Mouse (Mus musculus): ENCODE measurements around the gene Il12rb1.

The Il12rb1 gene

DNA sequence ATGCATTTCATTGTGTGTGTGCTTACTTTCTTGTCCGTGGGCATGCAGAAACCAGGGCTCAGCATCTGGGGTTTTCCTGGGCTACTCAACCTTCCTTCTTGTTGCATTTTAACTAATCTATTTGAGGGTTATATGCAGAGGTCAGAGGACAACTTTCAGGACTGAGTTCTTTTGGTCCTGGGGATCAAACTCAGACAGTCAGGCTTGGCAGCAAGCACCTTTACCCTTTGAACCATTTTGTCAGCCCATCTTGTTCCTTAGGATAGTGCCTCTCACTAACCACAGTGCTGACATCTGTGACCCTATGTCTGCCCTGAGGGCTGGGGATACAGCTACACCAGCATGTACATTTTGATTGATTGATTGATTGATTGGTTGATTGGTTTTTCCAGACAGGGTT is 19.5 kb downstream of the Il12rb1 start:
- DNase-seq (ENCODE audit: low read depth, low spot score): no peak

- no peak for DNase-seq (ENCODE audit: low read depth, low spot score)
Measured at GRCm38 (mm10) chr8:70831517-70831916, 23.3 kb downstream of the Il12rb1 start.

DNA sequence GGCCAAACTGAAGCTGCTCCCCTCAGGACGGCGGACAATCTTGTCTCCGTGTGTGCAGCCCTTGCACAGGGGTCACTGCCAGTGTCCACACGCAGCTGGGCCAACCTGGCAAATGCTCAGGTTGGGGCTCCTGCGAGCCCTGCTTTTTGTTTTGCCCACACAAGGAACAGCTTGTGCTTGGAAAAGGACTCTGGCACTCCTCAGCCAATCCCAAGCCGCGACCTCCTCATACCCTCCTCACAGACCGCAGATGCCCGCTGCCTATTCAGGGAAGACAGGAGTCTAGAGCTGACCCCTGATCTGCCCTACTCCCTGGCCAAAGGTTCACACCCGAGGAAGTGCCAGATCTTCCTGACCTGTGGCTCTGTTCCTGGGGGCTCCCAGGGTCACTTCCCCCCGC is 24.1 kb downstream of the Il12rb1 start:
- no peak for DNase-seq (ENCODE audit: low read depth, low spot score)

DNA sequence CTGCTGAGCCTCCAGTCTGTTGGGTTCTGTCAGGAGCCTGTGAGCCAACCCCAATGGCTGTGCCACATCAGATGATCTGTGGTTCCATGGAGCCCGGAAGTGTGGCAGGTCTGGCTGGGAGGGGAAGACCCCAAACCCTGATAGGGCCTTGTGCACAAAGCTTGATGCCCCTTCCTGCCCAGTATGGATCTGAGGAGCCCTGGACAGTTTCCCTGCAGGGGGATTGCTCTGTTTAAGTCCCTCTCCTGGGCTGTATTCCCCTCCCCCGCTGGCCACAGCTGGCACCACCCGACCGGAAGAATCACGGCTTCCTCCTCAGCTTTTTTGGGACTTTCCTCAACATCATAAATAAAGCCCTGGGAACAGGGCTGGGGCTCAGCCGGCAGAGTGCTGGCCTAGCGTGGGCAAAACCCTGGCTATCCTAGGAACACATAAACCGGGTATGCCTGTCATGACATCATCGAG is 24.8 kb downstream of the Il12rb1 start:
- no peak for DNase-seq (ENCODE audit: low read depth, low spot score)

- no peak for DNase-seq (ENCODE audit: low read depth, low spot score)
Measured at GRCm38 (mm10) chr8:70833520-70833919, 25.3 kb downstream of the Il12rb1 start.

GRCm38 (mm10) chr8:70834071-70834470 is 25.8 kb downstream of the Il12rb1 start:
- DNase-seq (ENCODE audit: low read depth, low spot score): no peak

- DNase-seq (ENCODE audit: low read depth, low spot score): no peak
Measured at GRCm38 (mm10) chr8:70836666-70837065, 28.4 kb downstream of the Il12rb1 start.

- DNase-seq (ENCODE audit: low read depth, low spot score): no peak
Measured at GRCm38 (mm10) chr8:70838654-70839407, 30.6 kb downstream of the Il12rb1 start.

DNA sequence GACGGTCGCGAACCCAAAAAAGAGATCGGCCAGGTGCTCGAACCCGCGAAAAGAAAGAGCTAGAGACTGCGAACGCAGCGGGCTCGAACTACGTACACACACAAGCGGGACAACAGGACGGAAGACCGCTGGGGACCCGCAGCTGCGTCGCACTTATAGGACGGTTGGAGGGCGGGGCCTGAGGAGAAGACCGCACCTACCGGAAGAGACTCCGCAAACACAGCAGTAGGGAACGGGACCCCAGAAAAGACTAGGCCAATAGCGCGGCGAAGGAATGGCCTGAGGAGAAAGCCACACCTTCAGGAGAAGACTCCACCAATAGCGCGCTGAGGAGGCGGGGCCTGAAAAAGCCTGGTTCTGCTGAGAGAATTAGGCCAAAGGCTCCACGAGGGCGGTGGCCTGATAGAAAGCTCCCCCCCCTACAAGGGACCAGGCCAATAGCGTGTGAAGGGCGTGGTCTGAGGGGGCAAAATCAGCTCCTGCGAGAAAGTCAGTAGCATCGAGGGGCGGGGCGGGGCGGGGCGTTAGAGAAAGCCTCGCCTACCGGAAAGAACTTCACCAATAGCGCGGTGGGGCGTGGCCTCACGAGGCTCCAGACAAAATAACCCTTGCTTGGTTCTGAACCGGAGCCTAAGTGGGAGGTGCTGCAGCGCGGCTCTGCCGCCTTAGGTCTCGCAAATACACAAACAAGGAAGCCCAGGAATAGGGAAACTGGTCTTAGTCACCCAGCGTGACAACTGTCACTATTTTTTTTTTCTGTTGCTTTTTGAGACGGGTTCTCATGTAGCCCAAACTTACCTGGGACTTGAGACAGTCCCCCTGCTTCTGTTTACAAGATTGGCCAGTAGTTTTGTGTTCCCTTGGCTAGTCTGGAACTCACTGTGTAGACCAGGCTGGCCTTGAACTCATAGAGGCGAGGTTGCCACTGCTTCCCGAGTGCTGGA is 31.4 kb downstream of the Il12rb1 start, which contains the start of gene Arrdc2:
Gene Arrdc2, minus strand, starts transcription at position 313 of the 944 bp plus-strand sequence.
- peak; percentile 100 for DNase-seq (ENCODE audit: low read depth, low spot score)

- no peak for DNase-seq (ENCODE audit: low read depth, low spot score)
Measured at GRCm38 (mm10) chr8:70840590-70840989, 32.3 kb downstream of the Il12rb1 start.

DNA sequence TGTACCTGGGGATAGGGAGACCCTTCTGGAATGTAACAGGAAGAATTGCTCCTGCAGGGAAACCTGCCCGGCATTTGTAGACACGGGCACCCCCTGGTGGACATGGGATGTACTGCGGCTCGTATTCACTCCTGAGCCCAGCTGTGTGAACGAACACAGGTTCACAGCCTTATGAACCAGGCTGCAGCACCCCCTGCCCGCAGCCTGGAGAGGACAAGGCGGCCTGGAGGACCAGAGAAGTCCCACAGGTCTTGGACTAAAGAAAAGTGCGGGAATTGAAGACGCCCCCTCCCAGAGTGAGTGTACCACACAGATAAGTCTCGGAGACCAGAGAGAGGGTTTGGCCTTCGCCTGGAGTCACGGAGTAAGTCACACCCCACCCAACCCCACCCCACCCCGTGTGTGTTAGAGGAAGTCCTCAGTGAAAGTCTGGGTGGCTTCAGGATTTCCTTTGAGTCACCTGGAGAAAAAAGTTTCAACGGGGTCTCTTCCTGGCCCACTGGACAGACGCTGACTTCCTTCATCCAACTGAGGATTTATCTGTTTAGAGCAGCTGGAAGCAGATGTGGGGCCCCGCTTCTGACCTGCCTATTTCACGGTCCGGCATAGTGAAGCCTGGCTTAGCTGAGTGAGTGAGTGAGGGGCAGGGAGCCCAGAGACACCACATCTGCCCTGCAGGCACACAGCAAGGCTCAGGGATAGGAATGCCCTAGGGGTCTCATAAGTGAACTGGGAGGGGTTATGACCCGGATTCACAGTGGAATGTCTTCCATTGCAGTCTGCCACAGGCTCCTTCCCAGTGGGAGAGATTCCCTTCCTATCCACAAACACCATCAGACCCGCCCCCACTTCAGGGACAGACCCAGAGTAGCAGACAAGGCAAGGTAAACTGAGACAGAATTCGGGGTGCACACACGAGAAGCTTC is 33.2 kb downstream of the Il12rb1 start:
- DNase-seq (ENCODE audit: low read depth, low spot score): no peak

DNA sequence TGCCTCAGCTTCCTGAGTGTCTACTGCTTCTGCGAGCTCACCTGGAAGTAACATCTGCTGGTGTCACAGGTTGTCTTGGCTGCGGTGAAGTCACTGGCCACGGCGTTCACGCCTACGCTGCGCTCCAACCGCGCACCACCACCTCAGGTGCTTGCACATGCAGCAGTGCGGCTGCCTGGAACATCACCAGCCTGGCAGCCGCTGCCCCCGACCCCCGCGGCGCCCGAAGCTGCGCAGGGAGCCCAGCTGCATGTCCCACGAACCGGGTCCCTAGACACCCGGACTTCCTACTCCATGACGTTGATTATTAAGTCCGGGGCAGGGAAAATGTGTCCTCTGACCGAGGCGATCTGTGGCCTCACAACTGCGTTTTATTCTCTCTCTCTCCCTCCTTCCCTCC is 34.2 kb downstream of the Il12rb1 start:
- DNase-seq (ENCODE audit: low read depth, low spot score): no peak

DNA sequence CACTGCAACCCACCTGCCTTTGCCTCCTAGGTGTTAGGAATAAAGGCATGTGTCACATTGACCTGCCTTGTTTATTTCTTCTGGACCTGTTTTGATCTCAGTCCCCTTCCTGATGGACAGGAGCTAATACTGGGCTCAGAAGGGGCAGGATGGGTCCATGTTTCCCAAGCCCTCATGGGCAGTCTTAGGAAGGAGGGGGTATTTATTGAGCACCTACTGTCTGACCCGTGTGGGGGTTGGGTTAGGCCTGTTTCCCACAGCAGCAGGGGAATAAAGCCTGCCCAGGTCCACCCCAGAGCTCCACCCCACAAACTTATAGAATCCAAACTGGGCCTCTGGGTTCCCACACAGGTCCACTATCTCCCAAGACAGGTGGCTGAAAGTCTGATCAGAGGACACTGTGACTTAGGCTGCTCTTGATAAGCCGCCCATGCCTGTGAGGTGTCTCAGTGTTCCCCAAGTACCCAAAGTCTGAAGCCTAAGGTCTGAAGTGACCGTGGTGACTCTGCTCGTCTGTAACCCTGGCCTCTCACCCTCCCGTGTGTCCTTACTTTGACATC is 35.0 kb downstream of the Il12rb1 start:
- DNase-seq (ENCODE audit: low read depth, low spot score): no peak

- no peak for DNase-seq (ENCODE audit: low read depth, low spot score)
Measured at GRCm38 (mm10) chr8:70843941-70844340, 35.7 kb downstream of the Il12rb1 start.

DNA sequence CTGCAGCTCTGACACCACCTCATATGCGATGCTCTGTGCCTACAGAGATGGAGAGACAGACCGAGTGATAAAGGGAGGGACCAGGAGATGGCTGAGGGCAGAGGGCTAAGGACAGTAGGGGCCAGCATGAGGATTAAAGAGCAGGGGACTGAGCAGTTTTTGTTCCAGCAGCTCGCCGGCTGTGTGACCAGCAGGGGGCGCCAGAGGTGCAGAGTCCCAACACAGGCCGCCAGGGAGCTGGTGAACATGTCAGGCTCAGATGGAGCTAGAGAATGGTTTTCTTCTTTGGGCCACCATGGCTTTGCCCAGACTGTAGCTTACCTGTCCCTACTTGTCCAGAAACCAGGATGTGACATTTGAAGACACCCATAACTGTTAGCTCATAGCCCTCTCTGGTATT is 36.3 kb downstream of the Il12rb1 start:
- DNase-seq (ENCODE audit: low read depth, low spot score): no peak

- no peak for DNase-seq (ENCODE audit: low read depth, low spot score)
Measured at GRCm38 (mm10) chr8:70845108-70845507, 36.9 kb downstream of the Il12rb1 start.

DNA sequence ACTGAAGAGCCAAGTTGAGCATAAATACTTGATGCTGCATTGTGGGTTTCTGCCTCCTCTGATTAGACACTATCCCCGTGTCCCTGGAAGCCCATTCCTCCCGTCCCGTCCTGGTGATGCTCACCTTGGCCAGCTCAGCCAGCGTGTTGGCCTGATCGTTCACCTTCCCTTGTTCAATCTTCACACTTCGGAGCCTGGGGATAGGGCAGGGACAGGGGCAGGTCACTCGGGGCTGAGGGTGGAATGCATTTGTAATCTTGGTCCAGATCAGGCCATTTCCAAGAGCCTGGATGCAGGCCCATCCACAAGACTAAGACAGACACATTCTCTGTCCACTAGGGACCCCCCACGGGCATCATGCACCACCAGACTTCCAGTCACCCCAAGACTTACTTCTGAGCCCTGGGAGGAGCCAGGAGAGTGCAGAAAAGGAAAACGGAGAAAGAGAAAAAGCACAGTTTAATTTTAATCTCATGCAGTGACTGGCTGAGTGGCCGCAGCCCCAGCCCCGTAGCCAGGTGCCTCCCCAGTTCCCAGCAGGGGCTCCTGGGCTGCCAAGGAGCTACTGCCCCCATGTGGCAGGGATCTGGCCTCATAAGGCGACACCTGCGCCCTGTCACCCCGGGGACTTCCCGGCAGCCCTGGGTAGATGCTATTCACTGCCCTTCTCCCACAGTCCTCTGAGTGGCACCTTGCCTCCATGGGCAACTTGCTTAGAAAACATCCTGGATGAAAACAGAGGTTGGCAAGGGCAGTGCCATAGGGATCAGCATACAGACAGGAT is 38.3 kb downstream of the Il12rb1 start:
- DNase-seq (ENCODE audit: low read depth, low spot score): no peak

GRCm38 (mm10) chr8:70849333-70849990 is 41.2 kb downstream of the Il12rb1 start:
- DNase-seq (ENCODE audit: low read depth, low spot score): no peak

DNA sequence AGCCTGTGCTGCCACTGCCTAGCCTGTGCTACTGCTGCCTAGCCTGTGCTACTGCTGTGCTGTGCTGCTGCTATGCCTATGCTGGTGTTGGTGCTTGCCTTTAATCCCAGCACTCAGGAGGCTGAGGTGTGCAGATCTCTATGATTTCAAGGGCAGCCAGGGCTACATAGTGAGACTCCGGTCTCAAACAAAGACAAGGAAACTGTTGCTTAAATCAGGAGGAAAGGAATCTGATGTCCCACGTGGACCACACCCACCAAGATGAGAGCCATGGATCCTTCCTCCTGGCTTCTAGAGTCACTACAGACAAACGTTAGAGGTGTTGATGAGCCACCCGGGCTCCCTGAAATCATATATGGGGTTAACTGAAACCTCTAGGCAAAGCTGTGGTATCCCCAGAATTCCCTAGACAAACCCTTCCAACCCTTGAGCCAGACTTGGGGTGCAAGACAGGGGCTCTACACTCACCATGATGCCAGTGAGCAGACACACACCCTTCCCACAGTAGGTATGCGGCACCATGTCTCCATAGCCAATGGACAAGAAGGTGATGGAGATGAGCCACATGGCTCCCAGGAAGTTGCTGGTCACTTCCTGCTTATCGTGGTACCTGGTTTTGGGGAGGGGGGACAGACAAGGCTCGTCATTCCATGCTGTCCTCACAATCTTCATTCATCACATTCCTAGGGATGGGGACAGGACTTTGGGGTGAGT is 42.0 kb downstream of the Il12rb1 start:
- DNase-seq (ENCODE audit: low read depth, low spot score): no peak
